Mouse (Mus musculus) ovary, postnatal 14 days (tissue): ENCODE data around the gene Nhej1.
A peak's percentile ranks its signal among the peaks of the same experiment; 100 is the strongest.

Experiments
- DNase-seq: peaks from one replicate; pipeline ENCODE4 v3.0.0; 2022; ENCODE audit warnings: low spot score

Nhej1 gene

GRCm38 (mm10) chr1:75124346-75125321 is at the start of gene Nhej1:
Nhej1 (minus strand) TSS chr1:75125200.
- peak; percentile 91 for DNase-seq

- peak; percentile 94 for DNase-seq
Measured at GRCm38 (mm10) chr1:75168472-75169464, 43.8 kb upstream of the Nhej1 start, which contains the start of gene Zfand2b. Zfand2b (plus strand) TSS chr1:75168646.

GRCm38 (mm10) chr1:75168093-75168471 is 43.1 kb upstream of the Nhej1 start:
- DNase-seq = no peak

GRCm38 (mm10) chr1:75160256-75160617 is 35.2 kb upstream of the Nhej1 start:
- no peak for DNase-seq

GRCm38 (mm10) chr1:75159540-75160255 is 34.7 kb upstream of the Nhej1 start:
- DNase-seq = no peak

- DNase-seq = no peak
Measured at GRCm38 (mm10) chr1:75158990-75159389, 34.0 kb upstream of the Nhej1 start.

- DNase-seq = no peak
Measured at GRCm38 (mm10) chr1:75155837-75156236, 30.8 kb upstream of the Nhej1 start.

- DNase-seq = no peak
Measured at GRCm38 (mm10) chr1:75148727-75149126, 23.7 kb upstream of the Nhej1 start.

- DNase-seq = no peak
Measured at GRCm38 (mm10) chr1:75147411-75148135, 22.6 kb upstream of the Nhej1 start.

GRCm38 (mm10) chr1:75145589-75145988 is 20.6 kb upstream of the Nhej1 start:
- no peak for DNase-seq

GRCm38 (mm10) chr1:75142301-75143261 is 17.6 kb upstream of the Nhej1 start, which contains the start of the genes Cnppd1 and Retreg2:
Cnppd1 (minus strand) TSS chr1:75142711.
Retreg2 (plus strand) TSS chr1:75142778.
- DNase-seq = peak; percentile 93

GRCm38 (mm10) chr1:75141486-75142190 is 16.6 kb upstream of the Nhej1 start:
- peak; percentile 51 for DNase-seq

- DNase-seq = no peak
Measured at GRCm38 (mm10) chr1:75140601-75141190, 15.7 kb upstream of the Nhej1 start.

GRCm38 (mm10) chr1:75138448-75138847 is 13.4 kb upstream of the Nhej1 start:
- DNase-seq = no peak

GRCm38 (mm10) chr1:75136730-75137129 is 11.7 kb upstream of the Nhej1 start:
- no peak for DNase-seq

GRCm38 (mm10) chr1:75136293-75136692 is 11.3 kb upstream of the Nhej1 start:
- DNase-seq = no peak

GRCm38 (mm10) chr1:75133421-75134207 is 8.6 kb upstream of the Nhej1 start, which contains the start of gene Slc23a3:
Slc23a3 (minus strand) TSS chr1:75133890.
- DNase-seq = no peak

- no peak for DNase-seq
Measured at GRCm38 (mm10) chr1:75128641-75129040, 3.6 kb upstream of the Nhej1 start.
